Mouse (Mus musculus) hematopoietic stem cell, adult 5-6 weeks (primary cell): ENCODE results near the gene Mctp1. TPM values are rescaled to one million over a fixed set of nuclear protein-coding genes. Genes with fewer than 3 reads are reported as not detected.

Experiments
- ATAC-seq, 2 experiments: fragments of 125-278 bp in 1 of 2; replicated peaks in 1 of 2; 2 replicates each; pipeline ENCODE4 v1.8.0; 2016 to 2017; ENCODE audit warnings: inconsistent platforms in 2 of 2, mild to moderate bottlenecking in 2 of 2, moderate number of reproducible peaks in 2 of 2, low read depth in 1 of 2, moderate TSS enrichment in 1 of 2; ENCODE audit not compliant: low FRiP score in 2 of 2, poor library complexity in 2 of 2, severe bottlenecking in 2 of 2, insufficient read depth in 1 of 2, low TSS enrichment in 1 of 2
- total RNA-seq: library from RNA; stranded (forward); fragments of 172-1452, 232-1000 nt; gene quantifications from 2 replicates; pipeline ENCODE4 v1.2.3, GENCODE M21; 2017

Mctp1 gene
- total RNA-seq, 1 experiment from 2014 or later, result 92.5 TPM

DNA sequence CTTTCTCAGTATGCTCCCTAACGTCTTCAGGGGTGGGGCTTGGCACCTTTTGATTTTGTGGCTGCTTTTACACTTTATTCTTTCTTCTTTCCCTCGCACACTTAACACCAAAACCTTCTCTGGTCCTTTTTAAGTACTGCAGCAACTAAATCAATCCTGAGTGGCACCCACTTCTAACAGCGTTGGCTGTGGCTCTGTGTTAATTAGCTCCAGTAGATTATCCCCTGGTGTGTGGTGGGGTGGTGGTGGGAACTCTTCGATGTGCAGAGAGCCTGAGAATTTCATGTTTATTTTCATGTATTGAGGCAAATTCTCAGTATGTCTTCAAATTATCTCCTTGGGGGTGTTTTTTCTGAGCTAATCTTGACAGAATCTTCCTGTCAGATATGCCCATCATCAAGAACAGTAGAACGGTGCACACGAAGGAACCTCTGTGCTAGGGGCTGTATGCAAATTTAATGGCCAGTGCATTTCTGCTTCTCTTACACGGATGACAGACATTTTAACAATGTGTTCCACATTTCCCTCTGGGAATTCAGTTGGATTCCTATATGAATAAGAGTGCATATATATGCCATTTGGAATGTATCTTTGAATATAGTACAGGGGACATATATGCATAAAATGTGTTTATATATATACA lies 466.2 kb downstream of the Mctp1 start:
- ATAC-seq, result no peak

DNA sequence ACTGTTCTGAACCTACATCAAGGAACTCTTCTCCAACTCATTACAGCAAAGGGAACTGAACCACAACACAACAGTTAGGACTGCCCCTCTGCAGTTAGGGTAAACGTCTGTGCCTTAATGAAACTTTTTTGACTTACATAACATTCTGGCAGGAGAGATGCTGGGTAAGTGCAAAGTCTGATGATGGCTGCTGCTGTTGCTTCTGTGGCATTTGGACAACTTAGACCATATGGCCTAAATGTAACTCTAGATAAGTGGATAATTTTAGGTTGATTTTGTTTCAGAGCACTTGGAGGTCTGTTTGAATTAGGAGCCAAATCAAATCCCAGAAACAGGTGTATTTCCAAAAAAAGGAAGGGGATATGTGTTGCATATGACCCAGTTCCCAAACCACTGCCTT lies 470.0 kb downstream of the Mctp1 start:
- ATAC-seq, result no peak

DNA sequence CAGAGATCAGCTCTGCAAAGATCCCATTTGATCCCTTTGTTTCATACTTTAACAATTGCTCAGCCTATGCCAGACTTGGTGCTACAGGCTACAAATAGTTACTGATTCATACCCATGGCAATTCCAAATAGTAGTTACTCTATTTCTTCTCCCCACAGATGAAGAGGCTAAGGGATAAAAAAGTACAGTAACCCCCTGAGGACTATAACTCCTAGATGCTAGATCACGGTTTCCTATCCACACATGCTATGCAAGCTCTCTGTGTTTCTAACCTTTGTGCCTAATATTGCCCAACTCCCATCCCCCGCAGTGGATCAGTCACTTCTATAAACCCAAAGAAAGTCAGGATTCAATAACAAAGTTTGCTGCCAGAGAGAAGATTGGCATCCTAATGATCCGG lies 470.7 kb downstream of the Mctp1 start:
- ATAC-seq, result no peak

DNA sequence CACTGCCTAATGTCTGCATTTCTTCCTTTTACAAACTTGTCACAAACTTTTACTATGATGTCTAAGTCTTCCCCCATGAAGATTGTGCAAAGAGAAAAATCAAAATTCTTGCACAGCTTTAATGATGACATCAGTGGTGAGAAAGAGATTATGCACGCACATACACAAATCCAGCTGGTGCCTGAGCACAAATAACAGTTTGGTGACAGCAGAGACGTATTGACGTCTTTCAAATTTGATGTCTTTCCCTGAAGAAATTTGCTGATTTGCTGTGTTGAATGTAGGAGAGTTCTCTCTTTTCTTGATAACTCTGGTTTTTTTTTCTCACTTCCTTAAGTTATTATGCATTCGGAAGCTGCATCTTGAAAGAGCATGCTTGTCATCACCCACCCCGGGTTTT lies 472.7 kb downstream of the Mctp1 start:
- no peak for ATAC-seq

DNA sequence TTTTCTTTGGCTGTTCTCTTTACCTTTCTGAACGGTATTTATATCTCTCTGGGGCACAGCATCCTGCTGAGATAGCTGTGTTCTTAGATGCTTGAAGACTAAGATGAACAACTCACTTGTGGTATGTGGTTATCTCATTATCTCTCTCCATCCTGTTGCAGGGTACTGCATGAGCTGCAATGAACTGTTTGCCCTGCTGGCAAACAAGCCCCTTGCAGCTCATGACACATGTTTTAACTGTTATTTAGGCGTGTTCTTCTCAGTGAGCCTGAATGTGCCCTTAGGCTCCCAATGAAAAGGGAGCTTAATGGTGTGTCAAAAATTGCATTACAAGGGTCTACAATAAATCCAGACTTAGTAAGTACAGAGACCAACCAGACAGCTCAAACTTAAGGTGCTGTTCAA lies 473.7 kb downstream of the Mctp1 start:
- no peak for ATAC-seq

DNA sequence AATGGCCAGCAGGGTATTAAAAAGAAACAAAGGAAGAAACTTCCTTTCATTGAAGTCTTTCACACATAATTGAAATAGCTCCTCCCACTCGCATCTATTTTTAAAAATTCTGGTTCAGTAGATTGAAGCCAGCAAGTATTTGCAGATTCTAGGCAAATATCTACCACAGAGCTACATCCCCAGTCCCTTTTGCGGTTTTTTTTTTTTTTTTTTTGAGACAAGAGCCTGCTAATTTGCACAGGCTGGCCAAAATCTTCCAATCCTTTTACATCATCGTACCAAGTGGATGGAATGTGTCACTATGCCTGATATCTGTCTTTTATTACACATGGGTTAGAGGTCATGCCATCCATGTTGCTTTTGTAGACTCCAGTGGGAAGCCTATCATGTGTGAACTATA lies 486.0 kb downstream of the Mctp1 start:
- ATAC-seq, result no peak

DNA sequence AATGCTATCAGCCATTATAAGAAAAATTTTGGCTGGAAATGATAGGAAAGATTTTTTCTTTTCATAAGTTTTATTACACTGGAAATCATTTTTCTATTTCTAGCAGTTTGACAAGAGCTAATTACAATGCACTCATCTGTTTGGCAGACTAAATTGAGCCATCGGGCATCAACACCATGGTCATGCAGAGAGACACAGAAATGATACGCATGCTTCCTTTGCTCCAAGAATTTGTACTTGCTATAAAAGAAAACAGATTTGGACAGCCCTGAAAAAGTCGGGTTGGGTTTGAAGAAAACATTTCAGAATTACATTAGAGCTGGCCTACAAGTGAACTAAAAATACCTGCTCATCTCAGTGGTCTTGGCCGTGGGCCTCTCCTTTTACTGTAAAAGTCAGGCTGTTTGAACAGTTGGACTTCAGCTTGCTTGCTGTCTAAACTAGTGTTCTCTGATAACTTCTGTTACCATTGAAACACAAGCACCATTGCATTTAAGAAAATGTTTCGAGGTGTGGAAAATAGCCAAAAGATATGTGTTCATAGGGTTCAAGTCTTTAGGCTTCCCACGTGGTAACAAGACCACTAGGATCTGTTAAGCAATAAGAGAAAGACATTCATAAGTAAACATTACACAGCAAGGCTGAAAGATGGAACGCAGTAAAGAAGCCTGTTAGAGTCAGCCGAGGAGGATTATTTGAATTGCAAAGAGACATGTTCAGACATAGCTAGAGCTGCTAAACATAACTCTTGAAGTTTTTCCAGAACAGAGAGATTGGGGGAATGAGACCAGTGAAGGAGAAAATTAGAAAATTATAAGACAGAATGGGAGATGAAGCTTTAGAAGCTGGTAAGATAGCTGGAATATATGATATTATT lies 493.8 kb downstream of the Mctp1 start:
- ATAC-seq, result no peak

DNA sequence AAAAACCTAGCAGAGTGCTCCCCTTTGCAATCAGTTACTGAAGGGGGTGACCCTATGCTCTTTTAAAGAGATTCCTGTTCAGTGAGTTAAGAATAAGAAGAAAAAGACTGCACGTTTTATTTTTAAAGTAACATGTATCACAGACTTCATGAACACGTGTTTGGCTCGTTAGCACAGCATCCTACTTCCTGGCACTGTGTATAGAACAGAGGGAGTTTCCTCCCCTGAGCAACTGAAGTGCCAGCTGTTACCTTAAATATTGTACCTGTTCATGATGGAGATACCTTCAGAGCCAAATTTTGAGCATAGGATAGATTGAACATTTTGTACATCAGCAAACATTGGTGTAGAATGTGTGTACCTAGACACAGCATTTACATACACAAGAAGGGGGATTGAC lies 494.7 kb downstream of the Mctp1 start:
- no peak for ATAC-seq

DNA sequence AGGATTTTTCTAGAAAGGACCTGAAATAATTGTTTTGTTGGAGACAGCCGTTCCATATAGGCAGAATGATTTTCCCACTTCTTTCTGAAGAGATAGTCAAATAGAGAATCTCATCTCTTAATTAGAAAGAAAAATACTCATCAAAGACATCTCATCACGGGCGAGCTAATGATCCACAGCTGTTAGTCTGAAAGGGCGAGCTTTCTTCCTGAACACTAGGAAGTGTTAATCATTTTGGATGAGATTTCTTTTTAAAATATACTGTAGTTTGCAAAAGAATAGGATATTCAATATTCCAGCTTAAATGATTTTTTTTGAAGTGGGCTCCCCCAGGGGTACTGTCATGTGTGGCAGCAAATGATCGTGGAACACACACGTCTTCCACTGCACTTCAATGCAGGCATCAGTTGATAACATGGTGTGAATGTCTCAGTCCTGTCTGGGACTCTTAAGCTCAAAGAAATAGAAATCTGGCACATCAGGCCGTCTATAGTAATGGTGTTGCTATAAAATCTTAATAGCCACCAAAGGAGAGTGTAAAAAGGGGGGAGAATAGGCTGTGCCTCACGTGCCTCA lies 500.3 kb downstream of the Mctp1 start:
- ATAC-seq, result no peak

DNA sequence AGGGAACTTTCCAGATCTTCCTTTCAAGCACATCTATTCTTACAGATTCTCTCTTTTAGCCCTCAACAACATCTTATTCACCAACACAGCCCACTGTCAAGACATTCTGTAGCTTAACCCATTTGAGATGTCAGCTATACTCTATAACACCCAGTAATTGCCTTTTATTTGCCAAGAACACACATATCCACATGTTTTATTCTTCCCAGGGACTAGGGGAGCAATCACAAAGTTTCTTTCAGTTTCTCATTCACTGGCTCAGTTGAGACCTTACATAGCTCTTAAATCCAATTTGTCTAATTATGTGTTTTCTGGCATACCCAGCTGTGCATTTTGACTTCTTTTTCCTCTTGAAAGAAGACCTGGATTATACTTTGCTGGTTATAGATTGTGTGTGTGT lies 508.7 kb downstream of the Mctp1 start:
- ATAC-seq, result no peak

DNA sequence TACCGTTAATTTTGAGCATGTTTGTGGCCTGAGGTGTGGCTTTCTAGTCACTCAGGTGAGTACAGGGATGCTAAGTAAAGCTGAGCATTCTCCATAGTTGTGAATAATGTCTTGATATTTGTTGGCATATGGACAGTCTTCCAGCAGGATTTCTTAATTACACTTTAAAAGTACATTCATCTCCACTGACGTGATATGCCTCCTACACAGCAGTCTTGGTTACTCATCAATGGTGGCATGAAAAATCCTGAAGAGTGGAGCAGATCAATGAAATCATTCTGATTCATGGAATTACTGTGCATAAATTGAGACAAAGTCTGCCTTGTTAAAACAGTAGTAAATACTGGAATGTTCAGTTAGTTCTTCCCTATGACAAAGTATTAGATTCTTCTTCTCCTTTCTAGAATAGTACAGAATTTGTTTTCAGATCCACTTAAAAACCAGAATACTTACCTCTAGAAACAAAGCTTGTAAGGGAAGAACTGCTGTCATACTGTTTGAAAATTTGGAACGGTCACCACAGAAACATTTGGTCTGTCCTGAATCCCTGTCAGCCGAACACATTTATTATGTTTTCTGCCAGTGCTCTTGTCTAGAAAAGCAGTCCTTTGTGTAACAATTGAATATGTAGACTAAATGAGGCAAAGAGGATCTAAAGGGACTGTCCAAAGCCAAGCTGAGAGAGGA lies 511.6 kb downstream of the Mctp1 start:
- no peak for ATAC-seq

DNA sequence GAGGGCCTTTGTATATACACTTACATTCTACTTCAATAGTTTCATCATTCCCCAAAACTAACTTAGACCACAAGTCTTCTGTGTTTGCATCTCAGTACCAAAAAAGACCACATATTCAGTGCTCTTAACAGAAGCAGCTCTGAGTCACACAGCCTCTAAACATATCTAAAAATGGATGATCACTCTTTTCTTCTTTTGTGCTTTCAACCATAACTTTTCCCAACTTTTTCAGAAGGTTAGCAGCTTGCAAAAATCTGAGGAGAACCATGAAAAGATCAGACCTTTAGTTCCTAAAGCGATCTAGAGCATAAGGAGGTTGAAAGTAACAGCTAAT lies 512.1 kb downstream of the Mctp1 start:
- no peak for ATAC-seq

DNA sequence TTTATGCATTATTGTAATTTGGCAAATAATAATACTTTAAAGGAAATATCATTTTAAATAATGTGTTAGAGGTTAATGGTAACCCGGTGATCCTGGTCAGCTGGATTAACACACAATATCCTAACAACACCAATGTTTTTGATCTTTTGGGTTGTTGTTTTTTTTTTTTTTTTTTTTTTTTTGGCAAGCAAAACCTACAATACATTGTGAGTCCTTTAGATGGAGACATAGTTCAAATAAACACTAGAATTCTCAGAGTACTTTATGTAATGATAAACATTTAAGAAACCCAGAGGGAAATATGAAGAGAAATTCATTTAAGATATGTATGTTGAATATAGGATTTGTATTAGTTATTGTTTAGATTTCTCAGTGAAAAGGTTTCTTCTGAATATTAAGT lies 534.0 kb downstream of the Mctp1 start:
- no peak for ATAC-seq

DNA sequence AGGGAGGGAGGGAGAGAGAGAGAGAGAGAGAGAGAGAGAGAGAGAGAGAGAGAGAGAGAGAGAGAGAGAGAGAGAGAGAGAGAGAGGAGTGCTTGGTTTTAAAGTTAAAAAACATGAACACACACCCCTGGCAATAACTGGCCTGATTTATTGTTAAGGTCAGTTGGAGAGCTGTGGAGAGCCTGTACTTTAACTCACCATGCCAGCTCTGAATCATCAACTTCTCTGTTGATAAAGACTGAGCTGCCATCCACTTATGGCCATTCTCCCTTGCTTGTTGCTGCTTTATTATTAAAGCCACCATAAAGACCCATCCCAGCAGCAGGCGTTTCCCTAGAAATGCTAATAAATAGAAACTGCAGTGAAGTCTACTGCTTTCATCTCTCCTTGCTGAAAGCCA lies 542.5 kb downstream of the Mctp1 start:
- ATAC-seq, result no peak

DNA sequence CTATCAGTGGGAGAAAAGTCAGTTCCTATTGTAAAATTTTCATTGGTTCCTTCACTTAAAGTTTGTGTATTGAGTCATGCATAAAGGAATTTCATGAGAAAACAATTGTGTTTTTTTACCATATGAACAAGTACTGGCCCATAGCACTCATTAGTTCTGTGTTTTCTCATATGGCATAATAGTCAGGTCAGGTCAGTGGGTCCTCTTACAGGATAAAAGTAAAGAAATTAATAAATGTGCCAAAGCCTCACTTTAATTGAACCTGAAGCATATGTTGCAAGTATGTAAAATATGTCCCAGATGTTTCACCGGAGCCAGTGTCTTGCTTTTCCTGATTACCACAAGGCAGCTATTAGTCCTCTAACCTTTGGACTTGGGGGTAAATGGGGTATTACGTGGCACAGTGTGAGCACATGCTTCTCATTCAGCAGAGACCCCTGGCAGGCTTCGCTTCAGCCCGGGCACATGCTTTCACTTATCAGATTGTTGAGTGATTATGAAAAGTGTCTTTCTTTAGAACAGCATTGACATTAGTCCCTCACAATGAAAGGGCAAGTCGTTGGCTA lies 543.6 kb downstream of the Mctp1 start:
- no peak for ATAC-seq

DNA sequence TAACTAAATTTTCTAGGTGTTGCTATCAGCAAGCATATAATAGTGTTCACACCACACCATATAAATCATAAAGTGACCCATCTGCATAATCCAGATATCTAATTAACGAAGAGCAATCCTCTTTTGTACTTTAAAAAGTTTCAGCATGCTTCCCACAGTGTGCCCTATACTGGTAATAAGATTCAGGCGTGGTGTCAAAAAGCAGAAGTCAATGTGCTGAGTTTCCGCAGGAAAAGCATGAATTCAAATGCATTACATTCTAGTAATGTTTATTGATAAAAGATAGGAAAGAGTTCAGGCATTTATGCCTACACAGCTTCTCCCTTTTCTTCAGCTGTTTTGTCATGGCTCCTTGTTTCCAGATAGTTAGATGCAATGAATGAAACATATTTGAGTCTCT lies 544.8 kb downstream of the Mctp1 start:
- ATAC-seq, result peak; percentile 66 to 83

DNA sequence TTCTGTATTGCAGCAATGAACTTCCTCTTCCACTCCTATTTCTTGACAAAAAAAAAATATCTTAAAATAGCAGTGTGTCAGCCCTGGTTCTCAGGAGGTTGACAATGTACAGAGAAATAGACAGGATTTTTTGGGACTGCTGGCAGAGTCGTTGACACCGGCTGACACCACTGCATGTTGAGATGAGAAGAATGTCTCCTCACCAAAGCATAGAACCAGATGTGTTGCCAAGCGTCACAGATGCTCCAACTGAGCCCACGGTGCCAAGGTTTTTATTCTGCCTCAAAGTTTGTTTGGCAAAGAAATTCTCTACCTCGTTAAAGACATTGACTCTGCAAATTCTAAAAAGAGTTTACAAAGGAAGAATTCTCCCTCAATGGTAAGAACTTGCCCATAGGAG lies 548.6 kb downstream of the Mctp1 start:
- ATAC-seq, result no peak

DNA sequence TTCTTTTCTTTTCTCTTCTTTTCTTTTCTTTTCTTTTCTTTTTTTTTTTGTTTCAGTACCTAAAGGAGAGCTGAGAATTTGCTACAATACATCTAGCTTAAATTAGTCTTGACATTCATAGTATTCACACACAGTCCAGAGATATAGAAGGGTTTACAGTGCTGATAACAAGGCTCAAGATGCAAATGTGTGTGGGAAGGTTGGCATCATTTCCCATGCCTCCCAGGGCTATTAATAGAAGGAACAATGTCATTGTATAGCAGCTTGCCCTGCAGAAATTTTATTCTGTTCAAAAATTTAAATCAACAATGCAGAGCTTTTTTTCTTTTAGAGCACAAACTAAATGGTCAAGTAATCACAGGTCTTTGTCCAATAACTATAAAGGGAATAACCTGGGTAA lies 564.9 kb downstream of the Mctp1 start:
- no peak for ATAC-seq
